ENCODE assay signal across 19 mouse cellular contexts in genomic region chr7:48795130-48795529, GRCm38 (mm10). TPM values are rescaled to one million over a fixed set of nuclear protein-coding genes. Genes with fewer than 3 reads are reported as not detected.
DNase-seq lines count a peak whose midpoint lies in the region; ATAC-seq lines count a peak whose summit lies in the region.
"Had no signal": no experiment of that assay in that cellular context is flagged by ENCODE, and none has a peak within 500 bp of the region (broad histone marks: within the 10 kb centered on the region; RNA-seq: fewer than 3 reads in every experiment).

No protein-coding gene starts in this region.

- peak; percentile 66 for ATAC-seq in megakaryocyte progenitor cell, adult 5-6 weeks (replicated peaks; ENCODE audit: poor library complexity)
- ATAC-seq: forebrain, postnatal 0 days had no signal

- peak; percentile 58 for DNase-seq in CD4-positive helper T cell, adult 2 months (ENCODE audit: low read depth, low spot score)
- DNase-seq in T-cell, adult 2 months (ENCODE audit: low spot score): peak; percentile 35
- DNase-seq in thymus, postnatal 10 days (ENCODE audit: low spot score in 2 of 2): peak; percentile 14 to 15
- no peak for DNase-seq in right cerebral cortex, postnatal 10 days (ENCODE audit: low spot score in 2 of 2)
- no peak for DNase-seq in cerebellum, adult 9-11 months
- DNase-seq in urinary bladder, adult 2 months (ENCODE audit: low spot score): no peak
- DNase-seq: cerebellum, postnatal 10 days; forebrain, postnatal 0 days; heart, adult 18-20 months; kidney, adult 11 months; liver, embryonic 13.5 days; lung, embryonic 14.5 days; lung, postnatal 36 days; right cerebral cortex, adult 18-20 months had no signal

RNA-seq across cellular contexts. Expression of gene Zdhhc13, which starts 6.3 kb away (rescaled TPM):
- 62.0 and 63.1 TPM in 2 replicates for total RNA-seq in megakaryocyte progenitor cell, adult 5-6 weeks (2015)
- total RNA-seq in megakaryocyte progenitor cell, adult 5-6 weeks (2017): 38.5 and 51.3 TPM in 2 replicates
- polyA plus RNA-seq in urinary bladder, adult 2 months (2012; rRNA removed): 36.3 and 49.5 TPM in 2 replicates

RNA-seq across cellular contexts. Expression of gene Csrp3, which starts 52.7 kb away (rescaled TPM):
- total RNA-seq in megakaryocyte progenitor cell, adult 5-6 weeks (2015): 4.3 and 5.1 TPM in 2 replicates
- 2.2 and 4.8 TPM in 2 replicates for total RNA-seq in megakaryocyte progenitor cell, adult 5-6 weeks (2017)
- polyA plus RNA-seq in urinary bladder, adult 2 months (2012; rRNA removed): not detected in 2 replicates
- total RNA-seq: forebrain, postnatal 0 days; layer of hippocampus, postnatal 25 days; left cerebral cortex, postnatal 14 days had no signal
- polyA plus RNA-seq: forebrain, embryonic 10.5 days; forebrain, postnatal 0 days; small intestine, adult 2 months had no signal

Comparison
In these comparisons a context has a peak if more than half of its experiments do, and no peak if none do; other contexts are left out.
1. DNase-seq: peak in CD4-positive helper T cell, adult 2 months (single experiment), T-cell, adult 2 months (single experiment) and thymus, postnatal 10 days (2 of 2); none in right cerebral cortex, postnatal 10 days (0 of 2), cerebellum, adult 9-11 months (single experiment) and urinary bladder, adult 2 months (single experiment).